Mouse (Mus musculus) spleen, adult 2 months (tissue): Measurements from ENCODE around the gene Dcbld1. TPM values are rescaled to one million over a fixed set of nuclear protein-coding genes. Genes with fewer than 3 reads are reported as not detected.
"Not testable (repeated sequence)": the region's sequence is repeated elsewhere in the genome, so short reads cannot be mapped to it uniquely, and the experiment has no call there.

ENCODE experiments used
- DNase-seq, 2 experiments: peaks; one replicate each; pipeline versions ENCODE4 v3.0.0 to v3.0.0-alpha.2; 2012 to 2021; ENCODE audit warnings: low spot score in 2 of 2, low read depth in 1 of 2
- H3K27ac ChIP-seq: fragments of 200-500 bp; 2 replicates; pipeline ENCODE4 v1.5.1; 2012; ENCODE audit warnings: low read length, inconsistent platforms; ENCODE audit not compliant: insufficient read depth
- H3K27me3 ChIP-seq: fragments of 200-500 bp; 2 replicates; pipeline ENCODE4 v1.6.1; 2012; ENCODE audit warnings: mild to moderate bottlenecking, moderate library complexity, low read length, inconsistent platforms; ENCODE audit not compliant: control insufficient read depth, insufficient read depth
- H3K36me3 ChIP-seq: fragments of 200-500 bp; 2 replicates; pipeline ENCODE4 v1.6.1; 2012; ENCODE audit warnings: mild to moderate bottlenecking, low read length, inconsistent platforms; ENCODE audit not compliant: control insufficient read depth, insufficient read depth
- H3K4me1 ChIP-seq: fragments of 200-500 bp; 2 replicates; pipeline ENCODE4 v1.6.1; 2011; ENCODE audit warnings: inconsistent platforms; ENCODE audit not compliant: control insufficient read depth, insufficient read depth, insufficient read length
- H3K4me3 ChIP-seq: fragments of 200-500 bp; 2 replicates; pipeline ENCODE4 v1.5.1; 2011; ENCODE audit warnings: mild to moderate bottlenecking, inconsistent platforms; ENCODE audit not compliant: insufficient read depth, insufficient read length; ENCODE audit errors: extremely low read depth
- CTCF ChIP-seq: fragments of 200-500 bp; IDR thresholded peaks from 2 replicates; pipeline ENCODE4 v1.5.1; 2011; ENCODE audit warnings: mild to moderate bottlenecking, inconsistent platforms; ENCODE audit not compliant: insufficient read depth, insufficient read length, insufficient replicate concordance; ENCODE audit errors: extremely low read depth
- POLR2A ChIP-seq: fragments of 200-500 bp; IDR thresholded peaks from 2 replicates; pipeline ENCODE4 v1.6.1; 2011; ENCODE audit warnings: low read depth, low read length, inconsistent platforms
- WGBS: fragments of 180-500 bp; shearing (Covaris S2); methylation state at CpG from one replicate; pipeline ENCODE4 v1.1.7; 2018; 5-methylcytosine and 5-hydroxymethylcytosine counted together
- polyA plus RNA-seq: library from polyadenylated mRNA; depleted of rRNA; stranded (reverse); fragments of >200 nt; gene quantifications from 2 replicates; pipeline ENCODE4 v1.2.3, GENCODE M21; 2012

Dcbld1 gene
- polyA plus RNA-seq, 1 experiment = 2.0 TPM

DNA sequence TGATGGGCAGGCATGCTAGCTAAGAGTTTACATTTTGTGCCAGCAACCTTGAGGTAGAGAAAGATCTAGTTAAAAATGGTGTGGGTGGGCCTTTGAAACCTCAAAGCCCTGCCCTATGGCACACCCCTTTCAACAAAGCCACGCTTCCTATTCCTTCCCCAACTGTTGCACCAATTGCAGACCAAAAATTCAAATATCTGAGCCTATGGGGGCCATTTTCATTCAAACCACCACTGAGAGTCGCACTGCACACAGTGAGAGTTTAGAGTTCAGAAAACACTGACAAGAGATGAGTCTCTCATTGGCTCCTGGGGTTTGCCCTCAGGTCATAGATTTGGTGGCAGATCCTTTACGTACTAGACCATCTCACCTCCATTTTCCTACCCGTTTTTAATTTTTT, 68.3 kb downstream of the Dcbld1 start:
- Histone ChIP-seq H3K27ac (no peak overlapping the region), H3K27me3 (no peaks in the 10 kb centered on the region), H3K36me3 (no peaks in the 10 kb centered on the region), H3K4me3 (no peak overlapping the region), H3K4me1 (no peaks in the 10 kb centered on the region)
- WGBS = 84% methylated on average over 4 of the region's 4 CpGs
- TF ChIP-seq CTCF (no peak), POLR2A (no peak)
- DNase-seq = no peak

- Histone ChIP-seq H3K36me3 (no peaks in the 10 kb centered on the region), H3K4me1 (no peaks in the 10 kb centered on the region), H3K27ac (no peak overlapping the region), H3K27me3 (no peaks in the 10 kb centered on the region), H3K4me3 (no peak overlapping the region)
- TF ChIP-seq POLR2A = no peak
- no peak for TF ChIP-seq CTCF
- DNase-seq = no peak
Measured at GRCm38 (mm10) chr10:52302271-52302670, 68.9 kb downstream of the Dcbld1 start.

GRCm38 (mm10) chr10:52304574-52304973, 71.2 kb downstream of the Dcbld1 start:
- H3K27me3 ChIP-seq = no peaks in the 10 kb centered on the region
- no peak overlapping the region for H3K4me3 ChIP-seq
- WGBS = 86% methylated on average over 7 of the region's 7 CpGs
- no peak for DNase-seq
- no peak overlapping the region for H3K27ac ChIP-seq
- H3K36me3 ChIP-seq = no peaks in the 10 kb centered on the region
- H3K4me1 ChIP-seq = no peaks in the 10 kb centered on the region
- no peak for TF ChIP-seq POLR2A
- TF ChIP-seq CTCF = no peak

GRCm38 (mm10) chr10:52309196-52309595, 75.8 kb downstream of the Dcbld1 start:
- Histone ChIP-seq H3K27me3 (no peaks in the 10 kb centered on the region), H3K27ac (no peak overlapping the region), H3K4me3 (no peak overlapping the region), H3K36me3 (no peaks in the 10 kb centered on the region), H3K4me1 (no peaks in the 10 kb centered on the region)
- TF ChIP-seq CTCF = no peak
- no peak for TF ChIP-seq POLR2A
- DNase-seq = no peak
- WGBS = 64% methylated on average over 8 of the region's 8 CpGs

DNA sequence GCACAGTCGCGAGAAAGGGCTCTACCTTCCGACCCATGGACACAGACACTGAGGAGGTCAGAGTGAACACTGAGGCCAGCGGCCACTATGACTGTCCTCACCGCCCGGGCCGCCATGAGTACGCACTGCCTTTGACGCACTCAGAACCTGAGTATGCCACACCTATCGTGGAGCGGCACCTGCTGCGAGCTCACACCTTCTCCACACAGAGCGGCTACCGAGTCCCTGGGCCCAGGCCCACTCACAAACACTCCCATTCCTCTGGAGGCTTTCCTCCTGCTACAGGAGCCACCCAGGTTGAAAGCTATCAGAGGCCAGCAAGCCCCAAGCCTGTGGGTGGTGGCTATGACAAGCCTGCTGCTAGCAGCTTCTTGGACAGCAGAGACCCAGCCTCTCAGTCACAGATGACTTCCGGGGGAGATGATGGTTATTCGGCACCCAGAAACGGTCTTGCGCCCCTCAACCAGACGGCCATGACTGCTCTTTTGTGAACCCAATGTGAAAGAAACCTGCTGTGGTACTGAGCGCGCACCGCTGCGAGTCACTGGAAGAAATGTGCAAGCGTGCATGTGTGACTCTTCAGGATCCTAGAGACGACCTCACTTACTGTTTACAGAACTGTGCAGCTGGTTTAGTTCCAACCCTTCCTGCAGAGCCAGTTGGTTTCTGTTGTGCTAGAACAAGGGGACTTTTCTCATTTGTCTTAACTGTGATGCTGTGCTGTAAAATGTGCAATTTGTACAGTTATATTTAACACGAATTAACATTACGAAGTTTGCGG, 86.3 kb downstream of the Dcbld1 start:
- WGBS = 95% methylated on average over 28 of the region's 28 CpGs
- no peaks in the 10 kb centered on the region for H3K4me1 ChIP-seq
- no peaks in the 10 kb centered on the region for H3K36me3 ChIP-seq
- no peaks in the 10 kb centered on the region for H3K27me3 ChIP-seq
- no peak for DNase-seq
- H3K4me3 ChIP-seq = no peak overlapping the region
- TF ChIP-seq POLR2A (no peak), CTCF (no peak)
- H3K27ac ChIP-seq = no peak overlapping the region

- WGBS = 83% methylated on average over 3 of the region's 3 CpGs
- Histone ChIP-seq H3K27me3 (no peaks in the 10 kb centered on the region), H3K4me1 (no peaks in the 10 kb centered on the region), H3K4me3 (no peak overlapping the region), H3K27ac (no peak overlapping the region), H3K36me3 (no peaks in the 10 kb centered on the region)
- TF ChIP-seq CTCF (no peak), POLR2A (no peak)
- DNase-seq = no peak
Measured at GRCm38 (mm10) chr10:52321918-52322317, 88.5 kb downstream of the Dcbld1 start.

DNA sequence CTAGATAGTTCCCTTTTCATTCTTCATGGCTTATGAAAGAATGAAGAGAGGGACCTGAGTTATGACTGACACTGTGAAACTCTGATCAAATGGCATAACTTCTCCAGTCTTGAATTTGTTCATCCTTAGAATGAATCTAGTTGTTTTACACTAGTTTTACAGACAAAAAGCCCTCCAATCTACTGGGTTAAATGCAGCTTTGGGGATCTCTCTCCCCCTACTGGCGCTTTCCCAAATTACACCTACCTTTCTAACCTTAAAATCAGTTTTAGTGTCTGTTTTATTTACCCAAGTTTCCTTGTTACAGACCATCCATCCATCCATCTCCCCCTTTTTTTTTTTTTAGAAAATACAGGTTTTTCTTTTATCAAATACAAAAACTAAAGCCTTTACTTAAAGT, 97.6 kb downstream of the Dcbld1 start:
- Histone ChIP-seq H3K4me1 (no peaks in the 10 kb centered on the region), H3K27ac (no peak overlapping the region), H3K36me3 (0 out of 2 replicates have a peak, but pooled peaks cover 3% of the 10 kb centered on the region), H3K4me3 (no peak overlapping the region), H3K27me3 (no peaks in the 10 kb centered on the region)
- no peak for TF ChIP-seq POLR2A
- TF ChIP-seq CTCF = no peak
- 0% methylated on average over 1 of the region's 1 CpGs for WGBS
- no peak for DNase-seq

DNA sequence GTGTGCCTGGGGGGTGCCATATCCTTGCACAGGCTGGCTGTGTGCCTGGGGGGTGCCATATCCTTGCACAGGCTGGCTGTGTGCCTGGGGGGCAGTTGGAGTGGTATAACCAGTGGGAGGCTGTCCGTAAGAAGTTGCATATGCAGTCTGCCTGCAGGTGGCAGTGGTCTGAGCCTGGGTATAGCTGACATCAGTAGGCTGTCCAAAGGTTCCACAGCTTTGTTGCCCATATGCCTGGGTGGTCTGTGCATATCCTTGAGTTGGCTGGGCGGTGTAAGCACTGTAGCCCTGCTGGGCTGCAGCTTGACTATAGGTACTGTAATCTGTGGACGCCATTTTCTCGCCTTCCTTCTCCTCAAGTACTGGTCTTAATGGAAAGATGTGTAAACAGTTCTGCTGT, 109.9 kb downstream of the Dcbld1 start:
- not testable (repeated sequence) for H3K4me1 ChIP-seq, DNase-seq
- peaks cover 24% of the 10 kb centered on the region for H3K36me3 ChIP-seq

More for the DNA sequence above, 109.9 kb downstream of the Dcbld1 start:
- WGBS = 97% methylated on average over 4 of the region's 4 CpGs
- H3K27me3 ChIP-seq, H3K27ac ChIP-seq, H3K4me3 ChIP-seq: not testable (repeated sequence)
